Mouse (Mus musculus) embryonic facial prominence, embryonic 15.5 days (tissue): ENCODE data around the gene Itpkb. TPM values are rescaled to one million over a fixed set of nuclear protein-coding genes. Genes with fewer than 3 reads are reported as not detected.

Experiments
- ATAC-seq: fragments of 200-750 bp; cut with Nextera tagmentation; 2 replicates; pipeline ENCODE4 v1.8.0; 2017; ENCODE audit warnings: low read depth, moderate TSS enrichment; ENCODE audit not compliant: insufficient number of reproducible peaks, low FRiP score, low TSS enrichment
- H3K27ac ChIP-seq: fragments of 300-500 bp; sonication (generic); replicated peaks from 2 replicates; pipeline ENCODE4 v1.5.1; 2015; ENCODE audit warnings: mild to moderate bottlenecking, inconsistent platforms
- H3K27me3 ChIP-seq: fragments of 300-500 bp; sonication (generic); 2 replicates; pipeline ENCODE4 v1.6.1; 2015; ENCODE audit warnings: inconsistent platforms
- H3K36me3 ChIP-seq: fragments of 300-500 bp; sonication (generic); 2 replicates; pipeline ENCODE4 v1.6.1; 2015; ENCODE audit warnings: mild to moderate bottlenecking, inconsistent platforms
- H3K4me1 ChIP-seq: fragments of 300-500 bp; sonication (generic); 2 replicates; pipeline ENCODE4 v1.6.1; 2015; ENCODE audit warnings: inconsistent platforms
- H3K4me2 ChIP-seq: fragments of 300-500 bp; sonication (generic); replicated peaks from 2 replicates; pipeline ENCODE4 v1.6.1; 2015; ENCODE audit warnings: mild to moderate bottlenecking, inconsistent platforms
- H3K4me3 ChIP-seq: fragments of 300-500 bp; sonication (generic); replicated peaks from 2 replicates; pipeline ENCODE4 v1.5.1; 2015; ENCODE audit warnings: mild to moderate bottlenecking, inconsistent platforms
- H3K9ac ChIP-seq: fragments of 300-500 bp; sonication (generic); 2 replicates; pipeline ENCODE4 v1.6.1; 2015; ENCODE audit warnings: inconsistent platforms
- H3K9me3 ChIP-seq: fragments of 300-500 bp; sonication (generic); replicated peaks from 2 replicates; pipeline ENCODE4 v1.6.1; 2016; ENCODE audit warnings: inconsistent platforms
- WGBS: fragments of 180-500 bp; shearing (Covaris S2); methylation state at CpG from one replicate; pipeline ENCODE4 v1.1.7; 2015; 5-methylcytosine and 5-hydroxymethylcytosine counted together
- polyA plus RNA-seq: library from polyadenylated mRNA; unstranded; fragments of >200 nt; fragmentation: Nextera tagmentation; extraction: Ambion mirVana; gene quantifications from 2 replicates; pipeline ENCODE4 v1.2.1, GENCODE M21; 2015

Gene Itpkb
- polyA plus RNA-seq, 1 experiment from 2014 or later: 13.5 TPM

- ATAC-seq: no peak
- H3K9me3 ChIP-seq: no peaks in the 10 kb centered on the region
- H3K4me1 ChIP-seq: peaks cover 69% of the 10 kb centered on the region
- peak overlapping the region; percentile 89 for H3K27ac ChIP-seq
- no peak overlapping the region for H3K9ac ChIP-seq
- 59% methylated on average over 11 of the region's 11 CpGs for WGBS
- H3K4me2 ChIP-seq: no peak overlapping the region
- H3K36me3 ChIP-seq: no peaks in the 10 kb centered on the region
- no peaks in the 10 kb centered on the region for H3K27me3 ChIP-seq
- H3K4me3 ChIP-seq: no peak overlapping the region
Measured at GRCm38 (mm10) chr1:180402481-180403081, 72.3 kb downstream of the Itpkb start.

- no peak overlapping the region for H3K9ac ChIP-seq
- peak overlapping the region; percentile 89 for H3K27ac ChIP-seq
- peak overlapping the region; percentile 19; the same call in 1 of the 2 replicates for H3K4me2 ChIP-seq
- no peak for ATAC-seq
- peaks cover 74% of the 10 kb centered on the region for H3K4me1 ChIP-seq
- WGBS: 87% methylated on average over 8 of the region's 8 CpGs
- 0 out of 2 replicates have a peak overlapping the region, but pooled peaks have one; percentile 2 for H3K4me3 ChIP-seq
- no peaks in the 10 kb centered on the region for H3K27me3 ChIP-seq
- H3K36me3 ChIP-seq: no peaks in the 10 kb centered on the region
- no peaks in the 10 kb centered on the region for H3K9me3 ChIP-seq
Measured at GRCm38 (mm10) chr1:180403357-180403693, 73.0 kb downstream of the Itpkb start.

GRCm38 (mm10) chr1:180403694-180404606 lies 73.7 kb downstream of the Itpkb start:
- H3K9ac ChIP-seq: no peak overlapping the region
- H3K4me1 ChIP-seq: peaks cover 79% of the 10 kb centered on the region
- H3K27ac ChIP-seq: peak overlapping the region; percentile 89
- no peaks in the 10 kb centered on the region for H3K36me3 ChIP-seq
- no peaks in the 10 kb centered on the region for H3K27me3 ChIP-seq
- WGBS: 39% methylated on average over 32 of the region's 32 CpGs
- peak overlapping the region; percentile 19 for H3K4me2 ChIP-seq
- ATAC-seq: peak; percentile 36
- H3K4me3 ChIP-seq: 0 out of 2 replicates have a peak overlapping the region, but pooled peaks have one; percentile 2
- H3K9me3 ChIP-seq: no peaks in the 10 kb centered on the region

- ATAC-seq: no peak
- H3K27ac ChIP-seq: peak overlapping the region; percentile 89
- H3K27me3 ChIP-seq: no peaks in the 10 kb centered on the region
- WGBS: 70% methylated on average over 3 of the region's 3 CpGs
- H3K4me2 ChIP-seq: peak overlapping the region; percentile 19; the same call in 1 of the 2 replicates
- H3K36me3 ChIP-seq: no peaks in the 10 kb centered on the region
- no peaks in the 10 kb centered on the region for H3K9me3 ChIP-seq
- no peak overlapping the region for H3K4me3 ChIP-seq
- peaks cover 86% of the 10 kb centered on the region for H3K4me1 ChIP-seq
- H3K9ac ChIP-seq: no peak overlapping the region
Measured at GRCm38 (mm10) chr1:180404706-180405105, 74.4 kb downstream of the Itpkb start.

GRCm38 (mm10) chr1:180405576-180406335 lies 75.5 kb downstream of the Itpkb start:
- H3K9me3 ChIP-seq: no peaks in the 10 kb centered on the region
- H3K27me3 ChIP-seq: no peaks in the 10 kb centered on the region
- no peak for ATAC-seq
- H3K9ac ChIP-seq: no peak overlapping the region
- H3K4me3 ChIP-seq: no peak overlapping the region
- H3K4me1 ChIP-seq: peaks cover 90% of the 10 kb centered on the region
- H3K4me2 ChIP-seq: no peak overlapping the region
- H3K27ac ChIP-seq: no peak overlapping the region; the same call in 1 of the 2 replicates
- 78% methylated on average over 9 of the region's 9 CpGs for WGBS
- no peaks in the 10 kb centered on the region for H3K36me3 ChIP-seq

- no peaks in the 10 kb centered on the region for H3K9me3 ChIP-seq
- H3K27ac ChIP-seq: 0 out of 2 replicates have a peak overlapping the region, but pooled peaks have one; percentile 58
- no peak overlapping the region for H3K4me2 ChIP-seq
- 72% methylated on average over 11 of the region's 11 CpGs for WGBS
- no peak overlapping the region for H3K4me3 ChIP-seq
- ATAC-seq: no peak
- H3K4me1 ChIP-seq: peaks cover 86% of the 10 kb centered on the region
- H3K27me3 ChIP-seq: no peaks in the 10 kb centered on the region
- H3K9ac ChIP-seq: no peak overlapping the region
- no peaks in the 10 kb centered on the region for H3K36me3 ChIP-seq
Measured at GRCm38 (mm10) chr1:180406336-180407035, 76.2 kb downstream of the Itpkb start.

GRCm38 (mm10) chr1:180407171-180407671 lies 76.9 kb downstream of the Itpkb start:
- H3K9ac ChIP-seq: no peak overlapping the region
- WGBS: 11% methylated on average over 16 of the region's 16 CpGs
- peak; percentile 67; the same call in 1 of the 2 replicates for ATAC-seq
- H3K4me3 ChIP-seq: peak overlapping the region; percentile 17; the same call in 1 of the 2 replicates
- no peaks in the 10 kb centered on the region for H3K36me3 ChIP-seq
- H3K4me1 ChIP-seq: peaks cover 78% of the 10 kb centered on the region
- H3K27ac ChIP-seq: peak overlapping the region; percentile 58; the same call in 1 of the 2 replicates
- H3K4me2 ChIP-seq: peak overlapping the region; percentile 34; the same call in 1 of the 2 replicates
- no peaks in the 10 kb centered on the region for H3K9me3 ChIP-seq
- no peaks in the 10 kb centered on the region for H3K27me3 ChIP-seq

- no peak for ATAC-seq
- no peak overlapping the region for H3K4me3 ChIP-seq
- 76% methylated on average over 18 of the region's 18 CpGs for WGBS
- no peaks in the 10 kb centered on the region for H3K9me3 ChIP-seq
- no peak overlapping the region for H3K9ac ChIP-seq
- peak overlapping the region; percentile 44; the same call in 1 of the 2 replicates for H3K27ac ChIP-seq
- H3K36me3 ChIP-seq: 0 out of 2 replicates have a peak, but pooled peaks cover 2% of the 10 kb centered on the region
- H3K4me1 ChIP-seq: peaks cover 70% of the 10 kb centered on the region
- no peaks in the 10 kb centered on the region for H3K27me3 ChIP-seq
- 0 out of 2 replicates have a peak overlapping the region, but pooled peaks have one; percentile 34 for H3K4me2 ChIP-seq
Measured at GRCm38 (mm10) chr1:180407727-180408719, 77.7 kb downstream of the Itpkb start.

GRCm38 (mm10) chr1:180408832-180409231 lies 78.5 kb downstream of the Itpkb start:
- H3K27ac ChIP-seq: no peak overlapping the region
- H3K4me1 ChIP-seq: peaks cover 62% of the 10 kb centered on the region
- ATAC-seq: no peak
- H3K9me3 ChIP-seq: no peaks in the 10 kb centered on the region
- no peak overlapping the region for H3K9ac ChIP-seq
- no peaks in the 10 kb centered on the region for H3K27me3 ChIP-seq
- H3K36me3 ChIP-seq: 0 out of 2 replicates have a peak, but pooled peaks cover 9% of the 10 kb centered on the region
- 40% methylated on average over 9 of the region's 9 CpGs for WGBS
- H3K4me3 ChIP-seq: no peak overlapping the region
- H3K4me2 ChIP-seq: no peak overlapping the region
